Mouse (Mus musculus) embryonic facial prominence, embryonic 10.5 days (tissue): ENCODE data around the gene Tnfsf8. TPM values are rescaled to one million over a fixed set of nuclear protein-coding genes. Genes with fewer than 3 reads are reported as not detected.

Experiments
- DNase-seq: peaks from one replicate; pipeline ENCODE4 v3.0.0-alpha.2; 2017; ENCODE audit warnings: low spot score
- H3K27ac ChIP-seq: fragments of 300-500 bp; sonication (generic); replicated peaks from 2 replicates; pipeline ENCODE4 v1.5.1; 2016; ENCODE audit warnings: mild to moderate bottlenecking
- H3K27me3 ChIP-seq: fragments of 300-500 bp; sonication (generic); replicated peaks from 2 replicates; pipeline ENCODE4 v1.6.1; 2016; ENCODE audit warnings: low read depth, mild to moderate bottlenecking; ENCODE audit not compliant: poor library complexity, severe bottlenecking
- H3K36me3 ChIP-seq: fragments of 300-500 bp; sonication (generic); replicated peaks from 2 replicates; pipeline ENCODE4 v1.6.1; 2016; ENCODE audit warnings: mild to moderate bottlenecking, moderate library complexity
- H3K4me1 ChIP-seq: fragments of 300-500 bp; sonication (generic); 2 replicates; pipeline ENCODE4 v1.6.1; 2016
- H3K4me3 ChIP-seq: fragments of 300-500 bp; sonication (generic); 2 replicates; pipeline ENCODE4 v1.5.1; 2016; ENCODE audit warnings: mild to moderate bottlenecking, moderate library complexity
- H3K9me3 ChIP-seq: fragments of 300-500 bp; sonication (generic); 2 replicates; pipeline ENCODE4 v1.6.1; 2016; ENCODE audit warnings: mild to moderate bottlenecking
- WGBS: fragments of 180-500 bp; shearing (Covaris S2); methylation state at CpG from one replicate; pipeline ENCODE4 v1.1.7; 2016; 5-methylcytosine and 5-hydroxymethylcytosine counted together
- polyA plus RNA-seq: library from polyadenylated mRNA; unstranded; fragments of >200 nt; fragmentation: Nextera tagmentation; extraction: Ambion mirVana; gene quantifications from 2 replicates; pipeline ENCODE4 v1.2.1, GENCODE M21; 2016

Gene Tnfsf8
- polyA plus RNA-seq, 1 experiment from 2014 or later: not detected

DNA sequence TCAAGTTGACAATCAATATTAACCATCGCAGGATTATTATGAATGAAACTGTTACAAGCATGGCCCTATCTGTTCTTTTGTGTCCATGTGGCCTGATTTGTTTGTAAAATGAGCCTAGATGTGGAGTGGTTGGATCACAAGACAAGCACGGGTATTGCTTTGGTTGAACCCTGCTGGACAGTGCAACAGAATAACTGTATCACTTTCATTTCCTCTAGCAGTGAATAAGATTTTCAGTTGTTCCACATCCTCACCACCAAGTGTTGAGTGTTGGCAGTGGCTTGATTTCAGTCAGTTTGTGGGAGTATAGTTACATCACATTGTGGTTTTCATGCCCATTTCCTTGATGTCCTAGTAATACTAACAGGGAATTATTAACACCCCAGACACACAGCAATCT lies 45.5 kb downstream of the Tnfsf8 start:
- H3K36me3 ChIP-seq: no peaks in the 10 kb centered on the region
- 87% methylated on average over 2 of the region's 2 CpGs for WGBS
- H3K9me3 ChIP-seq: no peaks in the 10 kb centered on the region
- no peaks in the 10 kb centered on the region for H3K27me3 ChIP-seq
- DNase-seq: no peak
- H3K4me1 ChIP-seq: no peaks in the 10 kb centered on the region
- no peak overlapping the region for H3K4me3 ChIP-seq
- H3K27ac ChIP-seq: no peak overlapping the region

DNA sequence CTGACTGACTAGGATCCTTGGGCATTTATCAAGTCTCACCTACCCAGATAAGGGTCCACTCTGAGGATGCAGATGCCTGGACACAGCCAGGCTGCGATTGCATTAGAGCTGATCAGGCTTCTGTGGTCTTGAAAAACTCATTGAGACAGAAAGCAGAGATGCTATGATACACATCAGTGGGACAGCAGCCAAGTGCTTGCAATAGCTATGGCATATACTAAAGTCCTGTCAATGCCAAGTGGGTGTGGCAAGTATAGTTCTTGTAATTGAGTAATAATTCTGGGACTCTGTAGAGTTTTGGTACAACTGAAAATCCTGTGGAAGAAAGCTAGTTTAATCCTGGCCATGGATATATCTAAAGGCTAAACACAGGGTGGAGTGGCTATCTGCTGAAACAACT lies 63.1 kb downstream of the Tnfsf8 start:
- DNase-seq: no peak
- WGBS: 88% methylated on average over 1 of the region's 1 CpGs
- H3K9me3 ChIP-seq: no peaks in the 10 kb centered on the region
- no peak overlapping the region for H3K4me3 ChIP-seq
- no peak overlapping the region for H3K27ac ChIP-seq
- no peaks in the 10 kb centered on the region for H3K36me3 ChIP-seq
- no peaks in the 10 kb centered on the region for H3K27me3 ChIP-seq
- no peaks in the 10 kb centered on the region for H3K4me1 ChIP-seq

GRCm38 (mm10) chr4:63796527-63796926 lies 64.6 kb downstream of the Tnfsf8 start:
- DNase-seq: no peak
- no peaks in the 10 kb centered on the region for H3K9me3 ChIP-seq
- no peaks in the 10 kb centered on the region for H3K36me3 ChIP-seq
- no peaks in the 10 kb centered on the region for H3K27me3 ChIP-seq
- no peak overlapping the region for H3K4me3 ChIP-seq
- WGBS: 89% methylated on average over 1 of the region's 1 CpGs
- H3K27ac ChIP-seq: no peak overlapping the region
- no peaks in the 10 kb centered on the region for H3K4me1 ChIP-seq

GRCm38 (mm10) chr4:63792328-63792727 lies 68.8 kb downstream of the Tnfsf8 start:
- WGBS: 98% methylated on average over 3 of the region's 3 CpGs
- Histone ChIP-seq H3K4me3 (no peak overlapping the region), H3K27me3 (no peaks in the 10 kb centered on the region), H3K9me3 (no peaks in the 10 kb centered on the region), H3K4me1 (no peaks in the 10 kb centered on the region), H3K27ac (no peak overlapping the region), H3K36me3 (no peaks in the 10 kb centered on the region)
- DNase-seq: no peak

DNA sequence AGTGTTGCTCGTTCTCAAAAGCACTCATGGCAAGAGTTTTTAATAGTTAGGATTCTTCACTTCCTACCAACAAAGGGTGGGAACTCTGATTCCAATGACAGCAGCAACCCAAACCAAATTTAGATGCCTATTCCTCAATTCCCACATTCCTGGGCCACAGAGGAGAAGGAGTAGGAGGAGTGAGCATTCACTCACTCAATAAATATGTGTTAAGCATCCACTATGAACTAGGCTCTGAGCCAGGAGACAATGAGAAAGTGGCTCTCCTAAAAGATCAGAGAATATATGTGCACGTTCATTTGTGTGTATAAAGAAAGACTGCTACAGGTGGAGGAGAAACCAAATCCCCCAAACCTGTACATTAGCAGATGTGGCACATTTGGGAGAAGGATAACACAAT lies 75.7 kb downstream of the Tnfsf8 start:
- H3K9me3 ChIP-seq: no peaks in the 10 kb centered on the region
- no peak for DNase-seq
- no peaks in the 10 kb centered on the region for H3K4me1 ChIP-seq
- H3K4me3 ChIP-seq: no peak overlapping the region
- WGBS: 78% methylated on average over 2 of the region's 2 CpGs
- no peaks in the 10 kb centered on the region for H3K36me3 ChIP-seq
- no peak overlapping the region for H3K27ac ChIP-seq
- no peaks in the 10 kb centered on the region for H3K27me3 ChIP-seq

DNA sequence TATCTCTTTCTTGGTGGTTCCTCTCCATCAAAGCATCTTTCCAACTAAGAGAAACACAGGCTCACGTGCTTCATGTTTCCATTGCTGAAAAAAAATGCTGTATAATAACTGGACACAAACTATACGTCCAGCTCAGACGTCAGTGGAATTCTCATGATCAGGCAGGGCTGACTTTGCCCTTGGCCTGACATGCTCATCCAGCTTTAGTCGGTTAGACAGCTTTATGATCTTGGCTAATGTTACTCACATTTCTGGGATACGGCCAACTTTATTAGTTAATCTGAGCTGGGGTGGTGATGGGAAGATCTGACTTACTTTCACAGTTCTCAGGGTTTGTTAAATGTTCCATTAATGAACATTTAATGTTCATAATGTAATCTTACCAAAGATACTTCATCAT lies 77.3 kb downstream of the Tnfsf8 start:
- WGBS: 87% methylated on average over 5 of the region's 5 CpGs
- H3K27ac ChIP-seq: no peak overlapping the region
- H3K27me3 ChIP-seq: no peaks in the 10 kb centered on the region
- no peaks in the 10 kb centered on the region for H3K36me3 ChIP-seq
- no peak for DNase-seq
- H3K9me3 ChIP-seq: no peaks in the 10 kb centered on the region
- no peaks in the 10 kb centered on the region for H3K4me1 ChIP-seq
- no peak overlapping the region for H3K4me3 ChIP-seq

DNA sequence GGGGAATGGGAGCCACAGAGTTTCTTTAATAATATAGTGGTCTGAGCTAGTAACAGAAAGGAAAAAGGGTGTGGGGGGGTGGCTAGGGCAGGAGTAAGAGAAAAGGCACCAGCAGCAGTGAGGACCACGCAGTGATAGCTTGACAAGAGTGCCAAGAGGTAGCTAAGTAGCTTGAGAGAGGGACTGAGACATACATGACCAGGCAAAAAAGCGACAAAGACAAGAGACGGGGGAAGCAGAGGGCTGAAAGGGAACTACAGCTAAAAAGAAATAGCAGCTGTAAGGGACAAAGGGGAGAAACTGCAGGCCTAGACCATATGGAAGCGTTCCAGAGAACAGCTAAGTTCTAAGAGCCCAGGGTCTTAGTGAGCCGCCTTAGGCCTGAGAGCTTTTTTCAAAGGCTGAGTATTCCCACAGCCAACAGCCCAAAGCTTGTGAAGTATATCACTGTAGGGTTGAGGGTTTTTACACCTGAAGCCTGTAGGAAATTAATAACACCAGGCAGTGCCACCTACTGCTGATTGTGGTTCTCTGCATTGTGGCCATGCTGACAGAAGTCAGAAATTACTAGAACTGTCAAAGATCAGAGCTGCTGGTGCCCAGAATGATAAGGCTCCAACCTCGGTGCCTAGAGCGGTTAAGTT lies 78.1 kb downstream of the Tnfsf8 start:
- 86% methylated on average over 7 of the region's 7 CpGs for WGBS
- H3K27ac ChIP-seq: no peak overlapping the region
- H3K36me3 ChIP-seq: no peaks in the 10 kb centered on the region
- H3K9me3 ChIP-seq: no peaks in the 10 kb centered on the region
- no peak overlapping the region for H3K4me3 ChIP-seq
- H3K27me3 ChIP-seq: no peaks in the 10 kb centered on the region
- no peaks in the 10 kb centered on the region for H3K4me1 ChIP-seq
- DNase-seq: no peak

Other genes with a start within 250 kb of the Tnfsf8 start
- not detected in 2 replicates for gene Tex48, start 238.9 kb downstream of the Tnfsf8 start, polyA plus RNA-seq
- not detected in 2 replicates for gene Gm11214, start 198.0 kb downstream of the Tnfsf8 start, polyA plus RNA-seq
- not detected in 2 replicates for gene Tnfsf15, start 116.2 kb downstream of the Tnfsf8 start, polyA plus RNA-seq
- gene Tnc, start 185.7 kb upstream of the Tnfsf8 start, polyA plus RNA-seq: 2.9 and 7.1 TPM in 2 replicates